Mouse (Mus musculus) limb, embryonic 14.5 days (tissue): ENCODE measurements at regions not wholly inside any gene's neighbourhood (a gene's known extent, or its start where the extent isn't known, plus 50 kb on each side); places are given as distances from the start of the nearest gene placed in this dataset.

Source experiments
- ATAC-seq: fragments of 200-750 bp; cut with Nextera tagmentation; 2 replicates; pipeline ENCODE4 v1.8.0; 2017; ENCODE audit warnings: low read depth, moderate number of reproducible peaks, moderate TSS enrichment; ENCODE audit not compliant: low FRiP score
- DNase-seq: peaks from one replicate; pipeline ENCODE4 v3.0.0-alpha.2; 2015; ENCODE audit warnings: low spot score
- H3K27ac ChIP-seq: fragments of 300-500 bp; sonication (generic); replicated peaks from 2 replicates; pipeline ENCODE4 v1.5.1; 2014; ENCODE audit warnings: low read depth, mild to moderate bottlenecking, low read length, moderate library complexity, mixed read lengths
- H3K27me3 ChIP-seq: fragments of 300-500 bp; sonication (generic); 2 replicates; pipeline ENCODE4 v1.6.1; 2014; ENCODE audit warnings: low read length, mixed read lengths; ENCODE audit not compliant: control insufficient read depth, insufficient read depth
- H3K36me3 ChIP-seq: fragments of 300-500 bp; sonication (generic); 2 replicates; pipeline ENCODE4 v1.6.1; 2014; ENCODE audit warnings: mild to moderate bottlenecking, low read length, moderate library complexity, mixed read lengths; ENCODE audit not compliant: control insufficient read depth, insufficient read depth
- H3K4me1 ChIP-seq: fragments of 300-500 bp; sonication (generic); 2 replicates; pipeline ENCODE4 v1.6.1; 2014; ENCODE audit warnings: antibody characterized with exemption, low read length, mixed read lengths; ENCODE audit not compliant: control insufficient read depth, insufficient read depth
- H3K4me2 ChIP-seq: fragments of 300-500 bp; sonication (generic); replicated peaks from 2 replicates; pipeline ENCODE4 v1.6.1; 2014; ENCODE audit warnings: low read depth, mild to moderate bottlenecking, low read length, moderate library complexity; ENCODE audit not compliant: severe bottlenecking
- H3K4me3 ChIP-seq: fragments of 300-500 bp; sonication (generic); replicated peaks from 2 replicates; pipeline ENCODE4 v1.5.1; 2014; ENCODE audit warnings: low read length
- H3K9ac ChIP-seq: fragments of 300-500 bp; sonication (generic); 2 replicates; pipeline ENCODE4 v1.6.1; 2014; ENCODE audit warnings: mild to moderate bottlenecking, low read depth, low read length, moderate library complexity; ENCODE audit not compliant: severe bottlenecking
- H3K9me3 ChIP-seq: fragments of 300-500 bp; sonication (generic); 2 replicates; pipeline ENCODE4 v1.6.1; 2016; ENCODE audit warnings: low read length; ENCODE audit not compliant: control insufficient read depth
- POLR2A ChIP-seq: fragments of 200-500 bp; IDR thresholded peaks from 2 replicates; pipeline ENCODE4 v1.8.0; 2012; ENCODE audit warnings: inconsistent platforms, mild to moderate bottlenecking, moderate library complexity, borderline replicate concordance; ENCODE audit not compliant: insufficient read depth, insufficient read length; ENCODE audit errors: extremely low read depth
- WGBS: fragments of 180-500 bp; shearing (Covaris S2); extraction: QIAGEN DNeasy Blood & Tissue Kit; methylation state at CpG from one replicate; pipeline ENCODE4 v1.1.7; 2014; 5-methylcytosine and 5-hydroxymethylcytosine counted together

GRCm38 (mm10) chr12:92869336-92869735, 1020.4 kb upstream of the Sel1l start:
- ATAC-seq: no peak
- H3K4me1 ChIP-seq: no peaks in the 10 kb centered on the region
- no peaks in the 10 kb centered on the region for H3K36me3 ChIP-seq
- H3K9me3 ChIP-seq: no peaks in the 10 kb centered on the region
- peak; percentile 16 for DNase-seq
- TF ChIP-seq POLR2A: no peak
- no peak overlapping the region for H3K4me2 ChIP-seq
- no peaks in the 10 kb centered on the region for H3K27me3 ChIP-seq
- H3K9ac ChIP-seq: no peak overlapping the region
- no peak overlapping the region for H3K27ac ChIP-seq
- H3K4me3 ChIP-seq: no peak overlapping the region
- 83% methylated on average over 3 of the region's 3 CpGs for WGBS

- no peak for ATAC-seq
- Histone ChIP-seq H3K9me3 (no peaks in the 10 kb centered on the region), H3K27me3 (no peaks in the 10 kb centered on the region), H3K4me3 (no peak overlapping the region), H3K9ac (no peak overlapping the region), H3K36me3 (no peaks in the 10 kb centered on the region), H3K27ac (no peak overlapping the region), H3K4me1 (no peaks in the 10 kb centered on the region), H3K4me2 (no peak overlapping the region)
- 77% methylated on average over 10 of the region's 10 CpGs for WGBS
- TF ChIP-seq POLR2A: no peak
- no peak for DNase-seq
Measured at GRCm38 (mm10) chr12:92823090-92823786, 974.3 kb upstream of the Sel1l start.

DNA sequence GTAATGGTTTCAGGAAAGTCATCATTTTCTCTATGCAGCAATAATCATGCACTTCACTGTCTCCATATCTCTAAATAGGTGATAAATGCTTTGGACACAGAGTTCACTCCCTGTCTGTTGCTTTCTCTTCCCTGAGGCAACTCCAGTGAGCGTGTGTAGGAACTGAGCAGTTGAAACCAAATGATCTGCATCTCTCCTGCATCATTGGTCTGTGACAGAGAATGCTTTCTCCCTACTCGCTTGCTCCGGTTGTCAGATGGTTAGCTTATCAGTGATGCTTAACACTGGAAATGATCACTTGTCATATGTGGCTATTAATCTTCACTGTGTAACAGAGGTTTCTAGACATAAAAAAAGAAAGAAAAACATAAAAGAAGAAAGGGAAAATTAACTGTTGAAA, 969.7 kb upstream of the Sel1l start:
- no peak for TF ChIP-seq POLR2A

DNA sequence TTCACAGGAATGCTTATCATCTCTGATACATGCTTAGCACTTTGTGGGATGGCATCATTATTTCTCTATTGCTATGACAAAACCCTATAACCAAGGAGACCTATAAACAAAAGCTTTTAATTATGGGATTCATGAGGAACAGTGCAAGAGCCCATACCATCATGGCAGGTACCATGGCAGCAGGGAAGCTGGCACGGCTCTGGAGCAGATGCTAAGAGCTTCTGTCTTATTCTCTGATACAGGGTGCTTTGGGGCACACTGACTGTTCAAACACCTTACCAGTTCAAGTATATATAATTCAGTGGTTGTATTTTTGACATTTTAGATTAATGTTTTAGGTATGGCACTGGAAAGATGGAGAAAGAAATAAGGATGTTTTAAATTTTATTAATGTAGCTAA, 952.2 kb upstream of the Sel1l start:
- no peak for DNase-seq
- H3K4me2 ChIP-seq: no peak overlapping the region
- H3K4me1 ChIP-seq: no peaks in the 10 kb centered on the region
- no peaks in the 10 kb centered on the region for H3K36me3 ChIP-seq
- no peak overlapping the region for H3K9ac ChIP-seq
- H3K9me3 ChIP-seq: no peaks in the 10 kb centered on the region
- no peak for ATAC-seq
- no peak for TF ChIP-seq POLR2A
- H3K27me3 ChIP-seq: no peaks in the 10 kb centered on the region
- 86% methylated on average over 1 of the region's 1 CpGs for WGBS
- H3K4me3 ChIP-seq: no peak overlapping the region
- no peak overlapping the region for H3K27ac ChIP-seq

More for the DNA sequence above, 969.7 kb upstream of the Sel1l start:
- no peaks in the 10 kb centered on the region for H3K36me3 ChIP-seq
- H3K4me2 ChIP-seq: no peak overlapping the region
- 67% methylated on average over 3 of the region's 3 CpGs for WGBS
- H3K9me3 ChIP-seq: no peaks in the 10 kb centered on the region
- H3K27ac ChIP-seq: no peak overlapping the region
- H3K4me1 ChIP-seq: no peaks in the 10 kb centered on the region
- no peaks in the 10 kb centered on the region for H3K27me3 ChIP-seq
- DNase-seq (no peak), ATAC-seq (no peak)
- H3K9ac ChIP-seq: no peak overlapping the region
- H3K4me3 ChIP-seq: no peak overlapping the region

- H3K27me3 ChIP-seq: no peaks in the 10 kb centered on the region
- no peak overlapping the region for H3K4me2 ChIP-seq
- 93% methylated on average over 1 of the region's 1 CpGs for WGBS
- TF ChIP-seq POLR2A: no peak
- no peak overlapping the region for H3K27ac ChIP-seq
- H3K4me3 ChIP-seq: no peak overlapping the region
- DNase-seq (no peak), ATAC-seq (no peak)
- H3K36me3 ChIP-seq: no peaks in the 10 kb centered on the region
- no peaks in the 10 kb centered on the region for H3K9me3 ChIP-seq
- no peak overlapping the region for H3K9ac ChIP-seq
- no peaks in the 10 kb centered on the region for H3K4me1 ChIP-seq
Measured at GRCm38 (mm10) chr12:92783362-92783761, 934.4 kb upstream of the Sel1l start.
